Mouse (Mus musculus) large intestine, adult 2 months (tissue): ENCODE results near the gene Grxcr1. TPM values are rescaled to one million over a fixed set of nuclear protein-coding genes. Genes with fewer than 3 reads are reported as not detected.

Source experiments
- DNase-seq: peaks from one replicate; pipeline ENCODE4 v3.0.0-alpha.2; 2012; ENCODE audit warnings: low read depth, low spot score
- WGBS: fragments of 180-500 bp; shearing (Covaris S2); methylation state at CpG from one replicate; pipeline ENCODE4 v1.1.7; 2018; 5-methylcytosine and 5-hydroxymethylcytosine counted together
- polyA plus RNA-seq: library from polyadenylated mRNA; depleted of rRNA; stranded (reverse); fragments of >200 nt; gene quantifications from 2 replicates; pipeline ENCODE4 v1.2.3, GENCODE M21; 2012; rRNA removed

The Grxcr1 gene
- not detected in 2 replicates for polyA plus RNA-seq

DNA sequence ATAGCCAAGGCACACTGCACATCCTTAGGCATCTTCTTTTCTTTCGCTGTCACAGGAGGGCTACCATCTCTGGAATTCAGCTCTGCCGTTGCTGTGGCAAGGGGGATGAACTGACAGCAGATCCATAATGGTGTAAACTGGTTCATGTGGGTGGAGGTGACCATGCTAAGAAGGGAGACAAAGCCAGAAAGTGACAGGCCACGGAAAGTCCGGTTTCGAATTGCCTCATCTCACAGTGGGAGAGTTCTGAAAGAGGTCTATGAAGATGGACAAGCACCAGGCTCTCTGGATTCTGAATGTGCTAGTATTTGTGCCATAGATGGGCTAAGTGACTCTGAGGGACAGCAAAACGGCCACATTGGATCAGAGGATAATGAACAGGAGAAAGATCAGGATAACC, at the start of gene Grxcr1:
TSS of gene Grxcr1 (plus strand) at position 92 of the 400 bp plus-strand sequence.
- WGBS = 85% methylated on average over 6 of the region's 6 CpGs
- no peak for DNase-seq

DNA sequence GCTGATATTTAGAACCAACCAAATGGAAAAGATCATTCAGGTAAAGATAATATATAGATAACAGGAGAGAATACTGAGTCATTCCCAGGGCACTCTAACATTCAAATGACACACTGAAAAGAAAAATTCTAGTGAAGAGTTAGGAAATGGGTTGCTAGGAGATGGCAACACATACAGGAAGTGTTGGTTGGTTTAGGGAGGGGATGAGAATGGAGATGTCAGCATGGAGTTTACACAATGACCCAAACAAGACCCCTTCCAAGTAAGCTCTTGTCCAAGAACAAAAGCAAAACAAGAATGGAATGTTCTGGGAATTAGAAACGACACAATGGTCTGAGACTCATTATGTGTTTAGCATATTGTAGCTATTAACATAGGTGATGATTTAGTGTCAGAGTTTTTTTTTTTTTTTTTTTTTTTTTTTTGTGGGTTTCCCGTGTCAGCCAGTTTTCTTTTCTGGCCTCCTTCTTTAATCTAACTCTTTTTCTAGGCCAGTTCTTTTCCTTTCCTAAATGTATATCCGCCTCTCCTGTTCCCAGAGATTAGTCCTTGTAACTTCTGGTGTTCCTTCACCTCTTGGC, 49.6 kb upstream of the Grxcr1 start:
- 60% methylated on average over 3 of the region's 3 CpGs for WGBS
- DNase-seq = no peak

DNA sequence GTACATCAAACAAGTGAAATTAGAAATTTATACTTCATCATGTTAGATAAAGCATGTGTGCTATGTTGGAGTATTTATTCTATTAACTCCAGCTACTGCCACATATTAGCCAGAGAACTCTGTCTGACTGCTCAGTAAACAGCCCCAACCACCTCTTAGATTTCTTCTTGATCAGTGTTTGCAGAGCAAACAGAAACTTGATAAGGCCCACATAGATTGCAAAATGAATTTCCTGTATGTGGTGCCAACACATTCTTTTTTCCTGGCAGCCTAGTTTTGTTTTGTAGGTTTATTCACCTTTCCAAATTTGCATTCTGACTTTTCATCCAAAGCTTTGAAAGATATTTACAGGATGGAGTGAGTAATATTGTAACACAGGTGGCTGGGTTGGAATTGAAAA, 41.2 kb upstream of the Grxcr1 start:
- peak; percentile 44 for DNase-seq

DNA sequence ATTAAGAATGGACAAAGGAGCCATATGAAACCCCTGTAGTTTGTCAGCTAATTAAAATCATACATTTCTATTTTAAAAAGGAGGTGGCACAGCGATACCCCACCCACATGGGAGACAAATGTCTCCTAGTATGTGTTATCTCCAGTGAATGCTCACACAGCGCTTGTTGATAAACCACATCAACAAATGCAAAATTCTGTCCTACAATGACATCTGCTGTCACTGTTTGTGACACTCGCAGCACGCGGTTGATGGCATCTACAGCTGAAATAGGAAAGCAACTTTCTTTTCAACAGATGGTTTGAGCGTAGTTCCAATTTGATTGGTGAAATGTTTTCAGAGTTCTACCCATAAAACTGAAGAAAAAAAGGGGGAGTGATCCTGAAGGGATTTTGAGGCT, 29.0 kb upstream of the Grxcr1 start:
- DNase-seq = no peak
- 94% methylated on average over 6 of the region's 6 CpGs for WGBS

DNA sequence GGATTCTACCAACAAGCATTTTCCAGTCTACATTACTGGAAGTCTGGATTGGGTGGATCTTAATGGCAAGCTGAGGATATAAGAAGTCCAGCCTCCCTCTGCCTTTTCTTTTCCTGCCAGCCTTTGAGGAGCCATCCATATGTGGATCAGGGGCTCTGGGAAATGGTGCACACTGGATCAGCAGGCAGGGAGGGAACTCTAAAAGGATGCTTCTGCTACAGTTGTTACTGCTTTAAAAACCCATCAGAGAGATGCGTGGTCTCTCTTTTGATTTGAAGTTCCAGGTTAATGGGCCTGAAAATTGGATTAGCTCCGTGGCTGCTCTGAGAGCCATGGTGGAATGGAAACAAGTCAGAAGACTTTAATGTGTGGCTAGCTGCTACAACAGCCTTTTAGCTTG, 27.7 kb upstream of the Grxcr1 start:
- WGBS = 85% methylated on average over 2 of the region's 2 CpGs

DNA sequence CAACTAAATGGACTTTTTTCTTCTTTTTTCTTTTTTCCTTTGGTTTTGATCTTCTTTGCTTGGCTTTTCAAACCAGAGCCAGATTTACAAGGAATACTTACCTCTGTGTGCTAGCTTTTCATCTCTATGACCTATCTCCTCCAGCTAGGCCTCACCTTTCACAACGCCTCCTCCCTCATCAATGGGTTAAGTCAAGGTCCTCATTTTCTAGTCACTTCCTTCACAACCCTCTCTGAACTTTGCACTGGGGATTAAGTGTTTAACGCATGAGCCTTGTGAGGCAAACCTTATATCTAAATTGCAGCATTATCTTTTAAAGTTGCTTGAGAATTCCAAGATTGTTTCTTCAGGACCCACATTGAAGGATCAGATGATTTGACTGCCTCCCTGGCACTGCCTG, 27.2 kb upstream of the Grxcr1 start:
- DNase-seq = no peak
- 58% methylated on average over 2 of the region's 2 CpGs for WGBS

More for the DNA sequence above, 27.7 kb upstream of the Grxcr1 start:
- no peak for DNase-seq

DNA sequence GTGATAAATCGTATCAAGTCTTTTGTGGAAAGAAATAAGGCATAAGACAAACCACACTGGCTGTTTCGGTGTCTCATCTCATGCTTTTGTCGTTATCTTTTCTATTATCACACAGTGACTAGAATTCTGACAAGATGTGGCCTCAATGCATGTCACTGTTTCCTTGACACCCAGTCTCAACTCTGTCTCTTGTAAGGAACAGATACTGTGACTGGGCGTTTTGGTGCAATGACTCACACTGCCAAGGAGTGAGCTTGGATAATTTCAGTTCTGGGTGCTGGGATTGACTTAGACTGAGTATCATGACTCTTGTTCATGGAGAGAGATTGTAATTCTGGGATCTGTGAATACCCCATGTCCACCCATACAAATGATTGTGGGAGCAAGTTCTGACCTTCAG, 24.6 kb upstream of the Grxcr1 start:
- 84% methylated on average over 4 of the region's 4 CpGs for WGBS
- no peak for DNase-seq

DNA sequence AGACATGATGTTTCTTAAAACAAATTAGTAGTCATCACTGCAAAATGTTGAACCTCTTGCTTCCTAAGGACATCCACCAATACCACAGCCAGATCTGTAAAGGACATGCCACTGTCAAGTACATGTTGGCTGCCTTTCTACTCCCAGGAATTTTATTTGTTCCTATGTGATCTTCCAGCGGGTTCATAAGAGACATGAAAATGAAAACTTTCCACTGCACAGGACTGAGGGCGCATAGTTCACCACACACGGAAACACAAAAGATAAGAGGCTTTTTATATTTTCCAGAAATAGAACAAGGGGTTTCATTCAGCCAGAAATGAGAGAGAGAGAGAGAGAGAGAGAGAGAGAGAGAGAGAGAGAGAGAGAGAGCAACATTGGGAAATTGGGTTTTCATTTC, 20.1 kb upstream of the Grxcr1 start:
- WGBS = 60% methylated on average over 3 of the region's 3 CpGs

DNA sequence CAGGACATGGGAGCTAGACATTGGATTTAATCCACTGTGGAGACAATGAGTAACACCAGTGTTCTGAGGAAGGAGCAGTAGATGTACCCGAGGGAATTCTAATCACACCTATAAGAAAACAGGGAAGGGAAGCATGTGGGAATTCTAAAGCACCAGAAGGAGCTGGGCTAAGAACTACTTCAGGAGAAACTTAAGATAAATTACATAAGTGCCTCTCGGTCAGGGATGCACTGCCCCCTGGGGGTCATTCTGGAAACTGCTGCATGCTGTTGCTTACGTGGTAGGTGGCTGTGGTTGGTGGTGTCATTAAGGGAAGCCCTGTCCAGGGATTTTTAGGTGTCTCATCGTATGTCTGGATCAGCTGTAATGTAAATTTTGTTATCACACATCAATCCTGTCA, 19.0 kb upstream of the Grxcr1 start:
- WGBS = 6% methylated on average over 4 of the region's 4 CpGs
- DNase-seq = peak; percentile 28

More for the DNA sequence above, 20.1 kb upstream of the Grxcr1 start:
- DNase-seq = no peak

DNA sequence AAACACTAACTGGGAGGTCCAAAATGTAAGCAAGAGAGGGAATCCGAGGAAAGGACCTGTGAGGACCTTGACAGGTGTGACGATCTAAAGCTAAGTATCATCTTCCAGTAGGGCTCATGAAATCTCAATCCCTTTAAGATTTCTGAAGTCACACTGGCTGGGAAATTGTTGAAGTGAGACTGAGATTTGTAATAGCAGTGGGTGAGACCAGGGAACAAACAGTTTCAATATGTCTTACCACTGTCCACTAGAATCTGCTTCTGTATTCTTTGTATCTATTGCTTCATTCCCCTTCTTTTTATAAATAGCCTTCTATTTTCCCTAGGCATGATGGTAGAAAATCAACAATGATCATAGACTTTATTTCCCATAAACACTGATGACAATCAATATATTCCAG, 10.8 kb upstream of the Grxcr1 start:
- 52% methylated on average over 2 of the region's 2 CpGs for WGBS
- no peak for DNase-seq

DNA sequence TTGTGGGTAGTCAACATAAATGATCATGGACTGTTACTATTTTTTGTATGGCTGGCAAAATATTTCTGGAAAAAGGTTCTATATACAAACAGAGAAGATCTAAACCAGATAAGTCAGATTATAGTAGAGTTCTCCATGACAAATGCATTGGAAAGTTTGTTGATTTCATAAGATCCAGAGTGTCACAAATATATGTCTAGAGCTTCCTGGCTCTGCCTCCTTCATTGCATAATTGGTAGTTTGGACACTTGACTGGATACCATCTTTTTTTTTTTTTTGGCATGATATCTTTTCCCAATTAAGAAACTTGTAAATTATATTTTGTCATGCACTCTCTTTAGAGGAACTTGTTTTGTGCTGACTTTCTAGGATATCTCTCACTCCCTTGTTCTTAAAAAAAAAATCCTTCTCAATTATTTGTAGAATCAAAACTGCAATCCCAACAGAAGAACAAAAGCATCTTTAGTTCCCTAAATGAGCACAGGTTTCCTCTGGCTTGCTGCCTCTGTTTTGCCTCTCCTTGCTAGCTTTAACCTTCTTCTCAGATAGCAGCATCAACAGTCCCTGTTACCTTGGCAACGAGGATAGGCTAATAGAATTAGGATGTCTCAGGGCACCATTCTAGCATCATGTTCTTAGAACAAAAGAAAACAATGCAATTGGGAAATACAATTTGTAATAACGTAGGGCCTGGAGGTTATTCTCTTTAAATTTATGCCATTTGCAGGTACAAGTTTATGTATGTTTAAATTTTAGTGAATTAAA, 4.8 kb upstream of the Grxcr1 start:
- WGBS = 76% methylated on average over 2 of the region's 2 CpGs
- no peak for DNase-seq

DNA sequence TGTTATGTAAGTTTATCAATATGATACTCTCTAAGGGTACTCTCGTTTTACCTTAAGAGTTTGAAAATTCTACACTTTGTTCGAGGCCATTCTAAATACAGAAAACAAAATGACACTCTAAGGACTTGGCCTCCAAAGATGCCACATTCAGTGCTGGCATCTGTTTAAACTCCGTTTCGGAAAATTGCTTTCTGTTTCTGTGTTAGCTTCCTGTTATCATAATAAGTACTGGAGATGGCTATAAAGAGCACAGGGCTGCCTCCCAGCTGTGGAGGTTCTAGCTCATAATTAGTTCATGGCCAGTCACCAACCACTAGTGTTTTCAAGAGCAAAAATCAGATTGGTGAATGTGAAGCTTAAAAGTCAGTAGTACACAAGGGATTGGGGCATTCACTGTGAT, 4.2 kb upstream of the Grxcr1 start:
- WGBS = 52% methylated on average over 4 of the region's 4 CpGs
- DNase-seq = no peak

DNA sequence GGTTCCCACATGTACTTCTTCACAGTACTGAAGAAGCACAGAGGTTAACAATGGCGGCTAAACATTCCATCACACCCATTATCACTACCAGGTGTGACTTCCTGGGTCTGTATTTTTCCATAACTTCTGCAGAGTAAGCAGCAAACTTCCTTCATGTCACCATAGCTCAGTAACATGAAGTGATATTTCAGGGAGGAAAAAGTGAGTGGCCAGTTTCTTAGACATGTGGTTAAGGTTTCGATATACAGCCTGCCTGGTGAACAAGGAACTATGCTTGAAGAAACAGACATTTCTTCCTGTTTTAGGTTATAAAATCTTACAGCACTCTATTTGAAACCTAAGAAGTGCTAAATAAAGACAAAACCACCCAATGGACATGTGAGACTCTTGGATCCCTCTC, 1.7 kb downstream of the Grxcr1 start:
- no peak for DNase-seq
- WGBS = 73% methylated on average over 2 of the region's 2 CpGs

DNA sequence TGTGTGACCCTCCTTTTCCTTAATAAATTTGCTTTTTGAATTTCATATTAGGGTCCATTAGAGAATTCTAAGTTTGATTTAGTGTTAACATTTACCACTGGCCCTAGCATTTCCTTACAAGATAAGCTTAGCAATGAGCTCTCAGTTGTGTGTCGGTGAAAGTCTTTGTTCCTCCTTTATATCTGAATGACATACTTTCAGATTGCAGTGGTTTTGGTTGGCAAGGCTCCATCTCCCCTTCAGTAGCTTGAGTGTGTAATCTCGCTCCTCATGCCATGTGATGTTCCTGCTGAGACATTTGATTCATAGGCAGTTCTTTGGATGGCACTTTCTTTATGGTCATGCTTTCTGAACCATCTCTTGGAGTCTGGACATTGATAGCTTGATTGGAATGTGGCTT, 7.4 kb downstream of the Grxcr1 start:
- no peak for DNase-seq
- WGBS = 62% methylated on average over 2 of the region's 2 CpGs

DNA sequence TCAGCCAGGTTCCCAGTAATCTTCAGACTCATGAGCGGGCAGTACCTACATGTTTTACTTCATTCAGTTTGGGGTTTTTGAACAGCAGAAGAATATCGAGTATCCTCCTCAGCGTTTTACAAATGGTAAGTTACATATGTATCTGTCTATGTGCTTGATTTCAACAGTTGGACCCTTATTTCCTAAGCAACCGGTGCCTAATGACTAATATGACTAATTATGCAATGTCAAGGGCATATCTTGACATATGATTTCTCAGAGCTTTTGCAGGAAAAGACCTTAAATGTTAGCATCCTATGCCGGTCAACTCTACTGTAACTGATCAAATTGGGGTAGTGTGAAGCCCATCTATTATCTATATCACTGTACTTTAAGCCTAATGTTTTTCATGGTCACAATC, 11.7 kb downstream of the Grxcr1 start:
- no peak for DNase-seq
- WGBS = 90% methylated on average over 5 of the region's 5 CpGs

DNA sequence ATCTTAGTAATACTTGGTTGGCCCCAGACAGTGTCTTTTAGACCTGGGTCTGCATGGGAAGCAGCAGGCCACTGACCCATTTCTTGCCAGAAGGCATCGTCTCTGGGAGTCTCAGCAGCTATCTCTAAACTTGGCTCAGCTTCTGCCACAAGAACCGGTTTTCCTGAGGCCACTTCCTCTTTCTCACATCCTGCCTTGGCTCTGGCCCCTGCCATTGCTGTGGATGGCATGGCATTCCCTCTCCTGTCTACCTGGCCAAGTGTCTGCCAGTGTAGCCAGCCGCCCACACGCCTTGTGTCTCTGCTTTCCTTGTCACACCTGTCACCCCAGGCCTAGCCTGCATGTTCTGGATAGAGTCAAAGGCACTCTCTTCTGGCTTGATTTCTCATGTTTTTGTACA, 17.1 kb downstream of the Grxcr1 start:
- WGBS = 41% methylated on average over 4 of the region's 4 CpGs
- DNase-seq = no peak

DNA sequence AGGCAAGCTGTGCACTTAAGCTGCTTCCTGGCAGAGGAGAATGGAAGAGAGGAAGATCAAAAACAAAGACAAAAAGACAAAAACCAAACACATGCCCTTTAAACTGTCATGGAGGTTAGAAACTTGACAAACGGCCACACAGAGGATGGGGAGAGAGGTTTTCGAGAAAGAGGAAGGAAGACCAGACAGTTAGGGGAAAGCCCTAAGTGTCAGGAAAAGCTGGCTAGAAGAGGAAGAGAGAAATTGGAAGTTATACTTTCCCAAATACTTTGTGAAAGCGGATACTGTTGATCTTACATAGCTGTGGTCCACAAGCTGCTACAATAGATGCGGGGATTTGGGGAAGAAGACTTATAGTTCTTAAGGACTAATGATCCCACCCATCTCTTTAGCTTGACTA, 17.9 kb downstream of the Grxcr1 start:
- DNase-seq = no peak
- WGBS = 57% methylated on average over 4 of the region's 4 CpGs

DNA sequence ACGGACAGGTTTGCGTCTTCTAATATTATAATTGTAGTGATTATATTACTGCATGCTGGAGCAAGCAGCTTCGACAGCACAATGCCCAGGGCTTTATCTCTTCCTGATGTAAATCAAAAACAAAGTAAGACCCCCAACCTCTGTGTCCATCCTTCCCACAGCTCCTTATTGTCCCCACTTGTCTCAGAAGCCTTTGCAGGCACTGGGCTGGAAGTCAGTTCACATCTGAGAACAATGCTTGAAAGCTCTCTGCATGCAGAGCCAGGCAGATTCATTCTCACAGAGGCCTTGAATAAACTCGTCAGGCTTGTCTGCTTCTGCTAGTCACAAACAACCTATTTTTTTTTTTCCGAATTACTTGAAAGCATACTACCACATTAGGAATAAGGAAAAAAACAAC, 19.5 kb downstream of the Grxcr1 start:
- DNase-seq = no peak
- WGBS = 66% methylated on average over 5 of the region's 5 CpGs

DNA sequence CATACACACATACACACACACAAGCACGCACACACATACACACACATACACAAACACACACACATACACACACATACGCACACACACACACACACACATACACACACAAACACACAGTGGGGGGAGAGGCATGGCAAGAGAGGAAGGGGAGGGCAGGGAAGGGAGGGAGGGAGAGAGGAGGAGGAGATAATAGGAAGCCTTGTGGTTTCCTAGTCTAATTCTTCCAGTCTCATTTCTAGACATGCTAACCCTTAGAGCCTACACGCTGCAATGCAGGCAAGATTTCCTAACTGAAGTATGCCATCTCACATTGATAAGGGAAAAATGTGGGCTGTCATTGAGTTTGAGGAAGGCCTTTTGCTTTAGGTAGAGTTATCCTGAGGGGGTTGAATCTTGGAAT, 25.9 kb downstream of the Grxcr1 start:
- 86% methylated on average over 3 of the region's 3 CpGs for WGBS

DNA sequence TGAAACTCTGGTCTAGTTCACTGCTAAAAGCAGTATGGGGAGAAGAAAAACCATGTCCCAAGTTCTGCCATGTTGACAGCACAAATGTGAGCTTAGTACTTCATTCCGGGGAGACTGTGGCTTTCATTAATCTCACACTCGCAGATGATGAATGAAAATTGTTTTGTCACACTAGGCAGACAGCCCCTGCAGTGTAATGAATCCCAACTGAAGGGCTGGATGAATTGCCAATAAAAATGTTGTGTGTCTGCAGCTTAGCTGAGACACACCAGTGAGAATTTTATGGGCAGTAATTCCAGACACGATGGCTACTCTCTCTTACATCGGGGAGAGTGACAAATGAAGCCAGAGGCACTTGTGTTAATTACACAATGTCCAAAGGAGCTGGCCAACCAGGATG, 37.1 kb downstream of the Grxcr1 start:
- DNase-seq = no peak
- WGBS = 40% methylated on average over 4 of the region's 4 CpGs

More for the DNA sequence above, 25.9 kb downstream of the Grxcr1 start:
- DNase-seq = no peak

DNA sequence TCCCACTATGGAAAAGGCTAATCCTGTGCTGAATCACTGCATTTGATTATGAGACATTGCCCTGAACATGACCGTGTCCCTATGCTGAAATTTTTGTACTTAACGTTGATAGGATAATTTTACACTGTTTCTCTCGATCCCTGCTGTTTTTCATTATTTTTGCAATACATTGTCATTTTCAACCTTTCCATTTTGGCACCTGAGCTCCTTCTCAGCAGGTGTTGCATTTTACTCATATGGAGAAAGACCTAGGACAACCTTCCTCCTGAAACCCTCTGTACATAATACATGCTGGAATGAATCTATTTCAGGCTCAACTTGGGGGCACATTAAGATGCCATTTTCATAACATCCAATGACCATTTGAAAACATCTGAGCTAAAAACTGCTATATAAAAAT, 38.7 kb downstream of the Grxcr1 start:
- WGBS = 83% methylated on average over 3 of the region's 3 CpGs

DNA sequence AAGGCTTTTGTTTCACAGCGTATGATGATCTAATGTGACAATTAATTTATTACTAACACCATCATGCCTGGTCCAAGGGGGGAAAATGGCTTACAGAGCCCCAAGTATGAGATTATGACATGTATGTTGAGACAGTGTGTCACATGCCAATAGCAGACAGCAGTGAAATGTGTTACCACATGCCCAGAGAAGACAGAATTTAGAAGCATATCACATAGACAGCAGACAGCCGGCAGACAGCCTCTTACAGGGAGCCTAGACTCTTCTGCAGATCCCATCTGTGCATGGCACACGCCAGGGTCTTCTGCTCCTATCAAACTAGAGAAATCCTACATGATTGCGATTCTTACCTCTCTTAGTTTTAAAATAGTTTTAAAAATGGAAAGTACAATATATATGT, 40.2 kb downstream of the Grxcr1 start:
- no peak for DNase-seq
- WGBS = 86% methylated on average over 4 of the region's 4 CpGs

More for the DNA sequence above, 38.7 kb downstream of the Grxcr1 start:
- DNase-seq = no peak
